Mouse (Mus musculus) spleen, adult 2 months (tissue): Measurements from ENCODE around the gene Klk14. TPM values are rescaled to one million over a fixed set of nuclear protein-coding genes. Genes with fewer than 3 reads are reported as not detected.
"Not testable (repeated sequence)": the region's sequence is repeated elsewhere in the genome, so short reads cannot be mapped to it uniquely, and the experiment has no call there.

Experiments used
- DNase-seq, 2 experiments: peaks; one replicate each; pipeline versions ENCODE4 v3.0.0 to v3.0.0-alpha.2; 2012 to 2021; ENCODE audit warnings: low spot score in 2 of 2, low read depth in 1 of 2
- H3K27ac ChIP-seq: fragments of 200-500 bp; 2 replicates; pipeline ENCODE4 v1.5.1; 2012; ENCODE audit warnings: low read length, inconsistent platforms; ENCODE audit not compliant: insufficient read depth
- H3K27me3 ChIP-seq: fragments of 200-500 bp; 2 replicates; pipeline ENCODE4 v1.6.1; 2012; ENCODE audit warnings: mild to moderate bottlenecking, moderate library complexity, low read length, inconsistent platforms; ENCODE audit not compliant: control insufficient read depth, insufficient read depth
- H3K36me3 ChIP-seq: fragments of 200-500 bp; 2 replicates; pipeline ENCODE4 v1.6.1; 2012; ENCODE audit warnings: mild to moderate bottlenecking, low read length, inconsistent platforms; ENCODE audit not compliant: control insufficient read depth, insufficient read depth
- H3K4me1 ChIP-seq: fragments of 200-500 bp; 2 replicates; pipeline ENCODE4 v1.6.1; 2011; ENCODE audit warnings: inconsistent platforms; ENCODE audit not compliant: control insufficient read depth, insufficient read depth, insufficient read length
- H3K4me3 ChIP-seq: fragments of 200-500 bp; 2 replicates; pipeline ENCODE4 v1.5.1; 2011; ENCODE audit warnings: mild to moderate bottlenecking, inconsistent platforms; ENCODE audit not compliant: insufficient read depth, insufficient read length; ENCODE audit errors: extremely low read depth
- CTCF ChIP-seq: fragments of 200-500 bp; IDR thresholded peaks from 2 replicates; pipeline ENCODE4 v1.5.1; 2011; ENCODE audit warnings: mild to moderate bottlenecking, inconsistent platforms; ENCODE audit not compliant: insufficient read depth, insufficient read length, insufficient replicate concordance; ENCODE audit errors: extremely low read depth
- POLR2A ChIP-seq: fragments of 200-500 bp; IDR thresholded peaks from 2 replicates; pipeline ENCODE4 v1.6.1; 2011; ENCODE audit warnings: low read depth, low read length, inconsistent platforms
- WGBS: fragments of 180-500 bp; shearing (Covaris S2); methylation state at CpG from one replicate; pipeline ENCODE4 v1.1.7; 2018; 5-methylcytosine and 5-hydroxymethylcytosine counted together
- polyA plus RNA-seq: library from polyadenylated mRNA; depleted of rRNA; stranded (reverse); fragments of >200 nt; gene quantifications from 2 replicates; pipeline ENCODE4 v1.2.3, GENCODE M21; 2012

The Klk14 gene
- polyA plus RNA-seq, 1 experiment: not detected

DNA sequence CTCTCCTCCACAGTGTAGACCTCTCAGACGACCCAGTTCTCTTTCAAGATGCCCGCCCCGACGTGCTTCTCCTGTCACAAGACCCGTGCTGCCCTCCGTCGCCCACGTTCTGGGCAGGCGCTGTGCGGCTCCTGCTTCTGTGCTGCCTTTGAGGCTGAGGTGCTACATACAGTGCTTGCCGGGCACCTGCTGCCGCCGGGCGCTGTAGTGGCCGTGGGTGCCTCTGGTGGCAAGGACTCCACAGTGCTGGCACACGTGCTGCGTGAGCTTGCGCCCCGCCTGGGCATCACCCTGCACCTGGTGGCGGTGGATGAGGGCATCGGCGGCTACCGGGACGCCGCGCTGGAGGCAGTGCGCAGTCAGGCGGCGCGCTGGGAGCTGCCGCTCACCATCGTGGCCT, 15.1 kb upstream of the Klk14 start:
- 95% methylated on average over 32 of the region's 32 CpGs for WGBS
- Histone ChIP-seq H3K27me3 (no peaks in the 10 kb centered on the region), H3K36me3 (peaks cover 19% of the 10 kb centered on the region), H3K4me3 (no peak overlapping the region), H3K27ac (no peak overlapping the region), H3K4me1 (peaks cover 9% of the 10 kb centered on the region; the same call in 1 of the 2 replicates)
- TF ChIP-seq CTCF: no peak
- no peak for TF ChIP-seq POLR2A
- no peak for DNase-seq

GRCm38 (mm10) chr7:43678517-43678916, 11.7 kb upstream of the Klk14 start:
- Histone ChIP-seq H3K4me3 (no peak overlapping the region), H3K4me1 (no peaks in the 10 kb centered on the region), H3K27ac (no peak overlapping the region), H3K27me3 (no peaks in the 10 kb centered on the region), H3K36me3 (peaks cover 19% of the 10 kb centered on the region)
- peak in 1 of 2 experiments; percentile 24 for DNase-seq
- TF ChIP-seq CTCF (peak; percentile 30; the same call in 1 of the 2 replicates), POLR2A (no peak)

DNA sequence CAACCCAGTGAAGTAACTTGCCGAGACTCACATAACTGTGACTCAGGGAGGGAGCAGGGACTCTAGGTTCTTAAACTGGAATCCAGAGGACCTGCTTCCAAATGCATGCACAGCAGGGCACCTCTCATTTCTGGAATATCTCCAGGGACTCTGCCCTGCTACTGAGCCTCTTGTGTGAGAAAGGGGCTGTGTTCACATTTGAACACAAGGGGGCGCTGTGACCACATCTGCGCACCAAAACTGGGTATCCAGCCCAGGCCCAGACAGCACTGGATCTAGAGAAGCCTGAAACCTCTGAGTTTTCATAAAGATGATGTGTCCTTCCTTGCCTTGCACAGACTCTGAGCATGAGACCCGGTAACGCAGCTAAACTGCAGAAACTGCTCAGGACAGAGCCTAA, 9.3 kb upstream of the Klk14 start:
- Histone ChIP-seq H3K4me1 (no peaks in the 10 kb centered on the region), H3K36me3 (peaks cover 13% of the 10 kb centered on the region), H3K27me3 (no peaks in the 10 kb centered on the region), H3K27ac (no peak overlapping the region), H3K4me3 (no peak overlapping the region)
- 36% methylated on average over 5 of the region's 5 CpGs for WGBS
- peak; percentile 11 to 35 for DNase-seq
- TF ChIP-seq CTCF (peak; percentile 81; the same call in 1 of the 2 replicates), POLR2A (no peak)

- H3K36me3 ChIP-seq, H3K27me3 ChIP-seq, H3K27ac ChIP-seq, DNase-seq, H3K4me3 ChIP-seq, H3K4me1 ChIP-seq: not testable (repeated sequence)
- 20% methylated on average over 1 of the region's 1 CpGs for WGBS
These were observed 7.7 kb upstream of the Klk14 start for GRCm38 (mm10) chr7:43682511-43682910.

- no peak for TF ChIP-seq POLR2A
- no peak for TF ChIP-seq CTCF
- no peak for DNase-seq
- Histone ChIP-seq H3K27ac (no peak overlapping the region), H3K4me1 (no peaks in the 10 kb centered on the region), H3K36me3 (no peaks in the 10 kb centered on the region), H3K4me3 (no peak overlapping the region), H3K27me3 (no peaks in the 10 kb centered on the region)
- WGBS: 18% methylated on average over 7 of the region's 7 CpGs
These were observed 5.1 kb upstream of the Klk14 start for GRCm38 (mm10) chr7:43685088-43685487.

DNA sequence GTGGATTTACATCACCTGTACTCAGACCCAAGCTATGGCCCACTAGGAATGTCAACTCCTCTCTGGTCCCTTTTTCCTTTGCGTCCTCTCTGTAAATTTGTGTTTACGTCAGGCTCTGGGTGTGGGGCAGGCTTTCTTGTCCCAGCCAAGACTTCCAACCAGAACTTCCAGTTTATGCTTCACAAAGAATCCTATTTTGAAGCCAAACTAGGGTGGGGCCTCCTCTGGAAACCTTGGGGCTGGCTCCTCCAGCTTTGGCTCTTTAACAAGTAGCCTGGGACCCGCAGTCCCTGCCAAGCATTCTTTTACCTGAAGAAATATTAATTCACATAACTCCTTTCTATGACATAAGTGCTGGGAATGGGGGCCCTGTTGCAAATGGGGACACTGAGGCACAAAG, 19.8 kb downstream of the Klk14 start:
- Histone ChIP-seq H3K4me3 (no peak overlapping the region), H3K27me3 (no peaks in the 10 kb centered on the region), H3K36me3 (no peaks in the 10 kb centered on the region), H3K4me1 (no peaks in the 10 kb centered on the region), H3K27ac (no peak overlapping the region)
- no peak for TF ChIP-seq CTCF
- no peak for TF ChIP-seq POLR2A
- DNase-seq: no peak
- 88% methylated on average over 3 of the region's 3 CpGs for WGBS

GRCm38 (mm10) chr7:43712267-43712666, 22.0 kb downstream of the Klk14 start, which contains the start of gene Klk13:
TSS of gene Klk13 (plus strand) at chr7:43712567.
- no peak for TF ChIP-seq CTCF
- TF ChIP-seq POLR2A: no peak
- 63% methylated on average over 4 of the region's 4 CpGs for WGBS

More at GRCm38 (mm10) chr7:43712267-43712666, 22.0 kb downstream of the Klk14 start, which contains the start of gene Klk13:
- Histone ChIP-seq H3K27me3 (no peaks in the 10 kb centered on the region), H3K36me3 (no peaks in the 10 kb centered on the region), H3K4me1 (no peaks in the 10 kb centered on the region), H3K27ac (no peak within 1 kb of the TSS), H3K4me3 (no peak within 1 kb of the TSS)
- no peak for DNase-seq
